Mouse (Mus musculus) frontal cortex, postnatal 14 days (tissue): ENCODE results near the gene Olfr129.

Experiments
- DNase-seq, 2 experiments: peaks; one replicate each; pipeline ENCODE4 v3.0.0; 2022; ENCODE audit warnings: low spot score in 2 of 2

The Olfr129 gene

DNA sequence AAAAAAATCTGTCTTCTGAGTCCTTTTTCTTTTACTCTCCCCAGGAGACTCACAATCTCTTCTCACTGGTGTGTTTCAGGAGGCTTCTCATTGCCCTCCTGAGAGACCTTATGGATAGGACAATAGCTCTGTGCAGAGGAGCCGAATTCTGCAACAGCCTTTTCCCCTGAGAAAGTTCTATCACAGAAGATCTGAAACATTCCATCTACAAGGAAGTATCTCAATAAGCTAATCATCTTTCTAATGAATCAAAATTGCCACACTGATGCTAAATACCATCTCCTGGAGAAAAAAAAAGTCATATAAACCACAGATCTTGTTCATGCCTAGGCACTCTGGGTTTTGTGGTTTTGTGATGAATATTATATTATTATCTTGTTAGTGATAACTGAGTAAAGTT is at the start of gene Olfr129:
Gene Olfr129, minus strand, starts transcription at position 101 of the 400 bp plus-strand sequence.
- no peak for DNase-seq

DNA sequence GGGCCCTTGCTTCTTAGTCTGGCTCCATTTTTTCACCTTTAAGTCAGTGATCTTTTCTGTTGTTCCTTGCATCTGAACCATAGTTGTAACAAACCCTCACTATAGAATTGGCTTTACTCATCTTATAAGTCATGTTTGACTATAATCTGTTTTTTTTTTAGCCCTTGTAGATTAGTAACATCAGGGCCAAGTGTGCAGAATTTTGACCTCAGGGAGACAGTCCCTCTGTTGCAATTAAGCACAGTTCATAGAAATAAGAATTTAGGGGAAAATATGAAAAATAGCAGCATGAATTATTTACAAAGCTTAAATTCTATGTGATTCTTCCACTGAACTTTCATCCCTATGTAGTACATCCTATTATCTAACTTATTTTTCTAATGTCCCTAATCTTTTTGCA is 28.7 kb upstream of the Olfr129 start, which contains the start of gene Olfr131:
Gene Olfr131, minus strand, starts transcription at position 101 of the 400 bp plus-strand sequence.
- no peak for DNase-seq

DNA sequence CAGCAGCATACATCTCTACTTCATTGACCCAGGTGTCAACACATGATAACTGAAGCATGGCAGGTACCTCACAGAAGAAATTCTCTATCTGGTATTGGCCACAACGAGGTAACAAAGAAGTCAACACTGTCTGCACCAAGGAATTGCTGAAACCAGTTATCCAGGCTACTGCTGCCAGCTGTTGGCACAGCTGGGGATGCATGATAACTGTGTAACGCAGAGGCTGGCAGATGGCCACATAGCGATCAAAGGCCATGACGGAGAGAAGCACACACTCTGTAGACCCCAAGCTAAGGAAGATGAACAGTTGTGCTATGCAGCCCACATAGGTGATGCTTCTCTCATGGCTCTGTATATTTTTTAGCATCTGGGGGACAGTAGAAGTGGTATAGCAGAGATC is 22.5 kb upstream of the Olfr129 start:
- no peak for DNase-seq

- no peak for DNase-seq
Measured at GRCm38 (mm10) chr17:38063621-38064020, 3.7 kb upstream of the Olfr129 start, which contains the start of gene Olfr130. TSS of gene Olfr130 (plus strand) at chr17:38063921.

GRCm38 (mm10) chr17:38026297-38026696 is 33.6 kb downstream of the Olfr129 start:
- DNase-seq = no peak

GRCm38 (mm10) chr17:38016341-38016740 is 43.5 kb downstream of the Olfr129 start:
- DNase-seq = no peak

DNA sequence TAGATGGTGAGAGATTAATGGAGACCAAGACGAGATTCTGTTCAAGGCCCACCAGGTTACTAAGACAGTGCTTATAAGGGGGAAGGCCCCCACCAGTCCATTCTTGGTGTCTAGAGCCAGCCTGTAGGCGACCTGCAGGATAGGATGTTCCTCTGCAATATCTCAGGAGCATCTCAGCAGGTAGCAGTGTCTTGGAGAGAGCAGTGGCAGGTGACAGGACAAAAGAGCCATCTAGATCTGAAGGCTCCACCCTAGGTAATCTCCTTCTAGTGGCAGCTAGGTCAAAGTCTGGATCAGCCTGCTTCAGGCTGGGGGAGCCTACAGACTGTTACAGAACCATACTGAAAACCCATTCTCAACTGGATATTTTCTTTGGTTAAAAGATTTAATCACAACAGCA is 54.9 kb downstream of the Olfr129 start:
- no peak for DNase-seq
